Mouse (Mus musculus): ENCODE data around the gene Serpinf2. TPM values are rescaled to one million over a fixed set of nuclear protein-coding genes. Genes with fewer than 3 reads are reported as not detected.
A peak's percentile ranks its signal among the peaks of the same experiment; 100 is the strongest.
"Not testable (repeated sequence)": the region's sequence is repeated elsewhere in the genome, so short reads cannot be mapped to it uniquely, and the experiment has no call there.

Gene Serpinf2
- polyA plus RNA-seq, 1 experiment from 2014 or later: not detected

- H3K27me3 ChIP-seq: no peaks in the 10 kb centered on the region
- 88% methylated on average over 6 of the region's 6 CpGs for WGBS
- no peak for ATAC-seq
Observed at GRCm38 (mm10) chr11:75403301-75404052, 35.9 kb downstream of the Serpinf2 start.

GRCm38 (mm10) chr11:75402271-75402690 is 37.1 kb downstream of the Serpinf2 start:
- Histone ChIP-seq H3K4me1 (0 out of 2 replicates have a peak, but pooled peaks cover 4% of the 10 kb centered on the region), H3K27me3 (no peaks in the 10 kb centered on the region), H3K9ac (no peak overlapping the region), H3K4me3 (no peak overlapping the region), H3K4me2 (no peak overlapping the region), H3K9me3 (replicated peaks) (no peaks in the 10 kb centered on the region), H3K36me3 (ENCODE audit: poor library complexity, severe bottlenecking) (peaks cover 17% of the 10 kb centered on the region; the same call in 1 of the 2 replicates), H3K27ac (no peak overlapping the region)
- WGBS: 72% methylated on average over 5 of the region's 5 CpGs
- peak; percentile 57; the same call in 1 of the 2 replicates for ATAC-seq

More at GRCm38 (mm10) chr11:75403301-75404052, 35.9 kb downstream of the Serpinf2 start:
- no peaks in the 10 kb centered on the region for H3K9me3 ChIP-seq (replicated peaks)
- no peak overlapping the region for H3K4me3 ChIP-seq
- H3K4me2 ChIP-seq: no peak overlapping the region
- H3K4me1 ChIP-seq: no peaks in the 10 kb centered on the region
- no peak overlapping the region for H3K27ac ChIP-seq
- no peak overlapping the region for H3K9ac ChIP-seq
- H3K36me3 ChIP-seq (ENCODE audit: poor library complexity, severe bottlenecking): peaks cover 17% of the 10 kb centered on the region; the same call in 1 of the 2 replicates

- no peak for ATAC-seq
- peaks cover 8% of the 10 kb centered on the region; the same call in 1 of the 2 replicates for H3K4me1 ChIP-seq
- WGBS: 60% methylated on average over 9 of the region's 9 CpGs
- H3K4me2 ChIP-seq: no peak overlapping the region
- peak overlapping the region; percentile 27 for H3K27ac ChIP-seq
- H3K9me3 ChIP-seq (replicated peaks): no peaks in the 10 kb centered on the region; the same call in 1 of the 2 replicates
- H3K4me3 ChIP-seq: no peak overlapping the region
- no peaks in the 10 kb centered on the region for H3K27me3 ChIP-seq
- no peak overlapping the region for H3K9ac ChIP-seq
- peaks cover 17% of the 10 kb centered on the region; the same call in 1 of the 2 replicates for H3K36me3 ChIP-seq (ENCODE audit: poor library complexity, severe bottlenecking)
Observed at GRCm38 (mm10) chr11:75400099-75400498, 39.3 kb downstream of the Serpinf2 start.

- no peak for ATAC-seq
- Histone ChIP-seq H3K4me3 (no peak overlapping the region), H3K9me3 (replicated peaks) (no peaks in the 10 kb centered on the region; the same call in 1 of the 2 replicates), H3K9ac (0 out of 2 replicates have a peak overlapping the region, but pooled peaks have one; percentile 21), H3K27ac (peak overlapping the region; percentile 27; the same call in 1 of the 2 replicates), H3K36me3 (ENCODE audit: poor library complexity, severe bottlenecking) (peaks cover 17% of the 10 kb centered on the region; the same call in 1 of the 2 replicates), H3K4me2 (no peak overlapping the region), H3K27me3 (no peaks in the 10 kb centered on the region), H3K4me1 (peaks cover 8% of the 10 kb centered on the region; the same call in 1 of the 2 replicates)
- WGBS: 90% methylated on average over 11 of the region's 11 CpGs
Observed at GRCm38 (mm10) chr11:75399411-75399841, 40.0 kb downstream of the Serpinf2 start.

- H3K4me3 ChIP-seq: no peak overlapping the region
- H3K27ac ChIP-seq: peak overlapping the region; percentile 31
- no peak; the same call in 1 of the 2 replicates for ATAC-seq
Observed at GRCm38 (mm10) chr11:75397452-75397851, 41.9 kb downstream of the Serpinf2 start.

GRCm38 (mm10) chr11:75395611-75396010 is 43.8 kb downstream of the Serpinf2 start:
- ATAC-seq: no peak
- no peak overlapping the region for H3K4me3 ChIP-seq
- no peak overlapping the region for H3K9ac ChIP-seq
- peaks cover 8% of the 10 kb centered on the region; the same call in 1 of the 2 replicates for H3K4me1 ChIP-seq
- 0 out of 2 replicates have a peak, but pooled peaks cover 10% of the 10 kb centered on the region for H3K36me3 ChIP-seq (ENCODE audit: poor library complexity, severe bottlenecking)
- no peaks in the 10 kb centered on the region for H3K27me3 ChIP-seq
- H3K27ac ChIP-seq: no peak overlapping the region
- WGBS: 98% methylated on average over 1 of the region's 1 CpGs
- no peak overlapping the region for H3K4me2 ChIP-seq
- H3K9me3 ChIP-seq (replicated peaks): no peaks in the 10 kb centered on the region; the same call in 1 of the 2 replicates

More at GRCm38 (mm10) chr11:75397452-75397851, 41.9 kb downstream of the Serpinf2 start:
- Histone ChIP-seq H3K9ac (no peak overlapping the region), H3K27me3 (no peaks in the 10 kb centered on the region), H3K9me3 (replicated peaks) (no peaks in the 10 kb centered on the region; the same call in 1 of the 2 replicates), H3K4me1 (peaks cover 8% of the 10 kb centered on the region; the same call in 1 of the 2 replicates), H3K36me3 (ENCODE audit: poor library complexity, severe bottlenecking) (peaks cover 17% of the 10 kb centered on the region; the same call in 1 of the 2 replicates), H3K4me2 (no peak overlapping the region)
- whole genome bisulfite sequencing: 73% methylated on average over 7 of the region's 7 CpGs

- H3K27ac ChIP-seq; H3K9ac ChIP-seq; H3K9me3 ChIP-seq (replicated peaks); H3K4me3 ChIP-seq; H3K27me3 ChIP-seq; ATAC-seq; H3K4me2 ChIP-seq; H3K36me3 ChIP-seq (ENCODE audit: poor library complexity, severe bottlenecking); H3K4me1 ChIP-seq: not testable (repeated sequence)
- 65% methylated on average over 3 of the region's 3 CpGs for WGBS
Observed at GRCm38 (mm10) chr11:75383529-75383928, 55.9 kb downstream of the Serpinf2 start.

MicroRNAs encoded within 50 kb of the gene (microRNA counts, 519-probe panel; counts per million panel counts)
- 4,984 counts per million, percentile 89 among the panel's probes with 10 or more counts for microRNA mmu-miR-22

Small RNA genes lying within 50 kb of the gene (microRNA-seq; reads per million reads assigned to microRNA genes)
- gene Mir22: 2,122 reads per million, percentile 84 among the genes with 10 or more reads in this experiment

Other genes with a start within 250 kb of the Serpinf2 start
- 13.9 and 15.8 TPM in 2 replicates for gene Dph1, start 248.3 kb downstream of the Serpinf2 start, polyA plus RNA-seq (2015; fragmentation: Nextera tagmentation; extraction: Ambion mirVana)
- gene Rtn4rl1, start 245.8 kb downstream of the Serpinf2 start, polyA plus RNA-seq (2015; fragmentation: Nextera tagmentation; extraction: Ambion mirVana): 2.2 and 2.6 TPM in 2 replicates
- gene Rpa1, start 91.3 kb downstream of the Serpinf2 start, polyA plus RNA-seq (2015; fragmentation: Nextera tagmentation; extraction: Ambion mirVana): 99.6 and 110 TPM in 2 replicates
- 17.7 and 17.8 TPM in 2 replicates for gene Smyd4, start 91.2 kb downstream of the Serpinf2 start, polyA plus RNA-seq (2015; fragmentation: Nextera tagmentation; extraction: Ambion mirVana)
- 15.5 and 19.0 TPM in 2 replicates for gene Serpinf1, start 16.9 kb downstream of the Serpinf2 start, polyA plus RNA-seq (2015; fragmentation: Nextera tagmentation; extraction: Ambion mirVana)
- 5.0 and 5.6 TPM in 2 replicates for gene Wdr81, start 15.1 kb upstream of the Serpinf2 start, polyA plus RNA-seq (2015; fragmentation: Nextera tagmentation; extraction: Ambion mirVana)
- gene Tlcd2, start 22.1 kb upstream of the Serpinf2 start, polyA plus RNA-seq (2015; fragmentation: Nextera tagmentation; extraction: Ambion mirVana): 1.4 and 1.9 TPM in 2 replicates
- 56.3 and 63.2 TPM in 2 replicates for gene Prpf8, start 47.2 kb upstream of the Serpinf2 start, polyA plus RNA-seq (2015; fragmentation: Nextera tagmentation; extraction: Ambion mirVana)
- gene Rilp, start 70.5 kb upstream of the Serpinf2 start, polyA plus RNA-seq (2015; fragmentation: Nextera tagmentation; extraction: Ambion mirVana): 0.40 and 0.47 TPM in 2 replicates
- 3.3 TPM in 2 replicates for gene Scarf1, start 73.9 kb upstream of the Serpinf2 start, polyA plus RNA-seq (2015; fragmentation: Nextera tagmentation; extraction: Ambion mirVana)
- 11.3 and 11.7 TPM in 2 replicates for gene Slc43a2, start 92.1 kb upstream of the Serpinf2 start, polyA plus RNA-seq (2015; fragmentation: Nextera tagmentation; extraction: Ambion mirVana)
- 70.0 and 70.8 TPM in 2 replicates for gene Pitpna, start 148.5 kb upstream of the Serpinf2 start, polyA plus RNA-seq (2015; fragmentation: Nextera tagmentation; extraction: Ambion mirVana)
- 32.7 and 33.8 TPM in 2 replicates for gene Inpp5k, start 191.4 kb upstream of the Serpinf2 start, polyA plus RNA-seq (2015; fragmentation: Nextera tagmentation; extraction: Ambion mirVana)
- 6.1 and 6.9 TPM in 2 replicates for gene Myo1c, start 210.9 kb upstream of the Serpinf2 start, polyA plus RNA-seq (2015; fragmentation: Nextera tagmentation; extraction: Ambion mirVana)
- 124 and 133 TPM in 2 replicates for gene Crk, start 239.7 kb upstream of the Serpinf2 start, polyA plus RNA-seq (2015; fragmentation: Nextera tagmentation; extraction: Ambion mirVana)